Mouse (Mus musculus): ENCODE data around the gene 2210016L21Rik. TPM values are rescaled to one million over a fixed set of nuclear protein-coding genes. Genes with fewer than 3 reads are reported as not detected.

2210016L21Rik gene
- polyA plus RNA-seq, 1 experiment from 2014 or later, result 48.7 TPM

Other genes starting within 250 kb of the 2210016L21Rik start
- 19.4 and 22.0 TPM in 2 replicates for gene Tchp, start 234.4 kb upstream of the 2210016L21Rik start, polyA plus RNA-seq (2016; fragmentation: Nextera tagmentation; extraction: Ambion mirVana)
- 50.1 and 54.0 TPM in 2 replicates for gene Ankrd13a, start 167.5 kb upstream of the 2210016L21Rik start, polyA plus RNA-seq (2016; fragmentation: Nextera tagmentation; extraction: Ambion mirVana)
- 34.4 and 38.1 TPM in 2 replicates for gene Git2, start 166.6 kb upstream of the 2210016L21Rik start, polyA plus RNA-seq (2016; fragmentation: Nextera tagmentation; extraction: Ambion mirVana)
- gene 1500011B03Rik, start 118.7 kb upstream of the 2210016L21Rik start, polyA plus RNA-seq (2016; fragmentation: Nextera tagmentation; extraction: Ambion mirVana), result 133 and 143 TPM in 2 replicates
- not detected in 2 replicates for gene 4930519G04Rik, start 88.5 kb upstream of the 2210016L21Rik start, polyA plus RNA-seq (2016; fragmentation: Nextera tagmentation; extraction: Ambion mirVana)
- 0.16 and 0.57 TPM in 2 replicates for gene Gm9936, start 83.5 kb upstream of the 2210016L21Rik start, polyA plus RNA-seq (2016; fragmentation: Nextera tagmentation; extraction: Ambion mirVana)
- 0.54 and 0.88 TPM in 2 replicates for gene Oasl2, start 45.2 kb upstream of the 2210016L21Rik start, polyA plus RNA-seq (2016; fragmentation: Nextera tagmentation; extraction: Ambion mirVana)
- not detected in 2 replicates for gene Oasl1, start 18.9 kb upstream of the 2210016L21Rik start, polyA plus RNA-seq (2016; fragmentation: Nextera tagmentation; extraction: Ambion mirVana)
- 0.06 TPM in 1 of 2 replicates, not detected in the other for gene Hnf1a, start 28.9 kb downstream of the 2210016L21Rik start, polyA plus RNA-seq (2016; fragmentation: Nextera tagmentation; extraction: Ambion mirVana)
- 11.5 and 12.0 TPM in 2 replicates for gene Sppl3, start 69.0 kb downstream of the 2210016L21Rik start, polyA plus RNA-seq (2016; fragmentation: Nextera tagmentation; extraction: Ambion mirVana)
- 23.5 and 25.4 TPM in 2 replicates for gene Gm10401, start 156.1 kb downstream of the 2210016L21Rik start, polyA plus RNA-seq (2016; fragmentation: Nextera tagmentation; extraction: Ambion mirVana)
- gene Acads, start 177.2 kb downstream of the 2210016L21Rik start, polyA plus RNA-seq (2016; fragmentation: Nextera tagmentation; extraction: Ambion mirVana), result 60.0 and 65.2 TPM in 2 replicates
- gene Unc119b, start 192.8 kb downstream of the 2210016L21Rik start, polyA plus RNA-seq (2016; fragmentation: Nextera tagmentation; extraction: Ambion mirVana), result 66.7 and 68.7 TPM in 2 replicates
- 56.5 and 69.5 TPM in 2 replicates for gene Mlec, start 216.0 kb downstream of the 2210016L21Rik start, polyA plus RNA-seq (2016; fragmentation: Nextera tagmentation; extraction: Ambion mirVana)